Mouse (Mus musculus) hindbrain, embryonic 16.5 days (tissue): Measurements from ENCODE around the gene Fabp7. TPM values are rescaled to one million over a fixed set of nuclear protein-coding genes. Genes with fewer than 3 reads are reported as not detected.

ENCODE experiments used
- ATAC-seq: fragments of 200-750 bp; cut with Nextera tagmentation; 2 replicates; pipeline ENCODE4 v1.8.0; 2017; ENCODE audit warnings: moderate TSS enrichment, moderate library complexity
- H3K27ac ChIP-seq: fragments of 300-500 bp; sonication (generic); 2 replicates; pipeline ENCODE4 v1.5.1; 2014; ENCODE audit warnings: low read depth, mild to moderate bottlenecking, control low read depth, low read length, moderate library complexity
- H3K27me3 ChIP-seq: fragments of 300-500 bp; sonication (generic); replicated peaks from 2 replicates; pipeline ENCODE4 v1.6.1; 2014; ENCODE audit warnings: low read length; ENCODE audit not compliant: control insufficient read depth, insufficient read depth
- H3K36me3 ChIP-seq: fragments of 300-500 bp; sonication (generic); 2 replicates; pipeline ENCODE4 v1.6.1; 2014; ENCODE audit warnings: mild to moderate bottlenecking, low read length, moderate library complexity, mixed read lengths; ENCODE audit not compliant: control insufficient read depth, insufficient read depth
- H3K4me1 ChIP-seq: fragments of 300-500 bp; sonication (generic); 2 replicates; pipeline ENCODE4 v1.6.1; 2014; ENCODE audit warnings: low read depth, low read length; ENCODE audit not compliant: control insufficient read depth, insufficient read depth
- H3K4me2 ChIP-seq: fragments of 300-500 bp; sonication (generic); 2 replicates; pipeline ENCODE4 v1.6.1; 2014; ENCODE audit warnings: mild to moderate bottlenecking, low read length, control low read depth, moderate library complexity
- H3K4me3 ChIP-seq: fragments of 300-500 bp; sonication (generic); 2 replicates; pipeline ENCODE4 v1.5.1; 2014; ENCODE audit warnings: mild to moderate bottlenecking, low read length, control low read depth, moderate library complexity
- H3K9ac ChIP-seq: fragments of 300-500 bp; sonication (generic); 2 replicates; pipeline ENCODE4 v1.6.1; 2014; ENCODE audit warnings: low read depth, mild to moderate bottlenecking, control low read depth, low read length, moderate library complexity
- H3K9me3 ChIP-seq: fragments of 300-500 bp; sonication (generic); 2 replicates; pipeline ENCODE4 v1.6.1; 2014; ENCODE audit warnings: mild to moderate bottlenecking, low read length, moderate library complexity; ENCODE audit not compliant: control insufficient read depth
- WGBS: fragments of 180-500 bp; shearing (Covaris S2); extraction: QIAGEN DNeasy Blood & Tissue Kit; methylation state at CpG from one replicate; pipeline ENCODE4 v1.1.7; 2014; 5-methylcytosine and 5-hydroxymethylcytosine counted together
- polyA plus RNA-seq: library from polyadenylated mRNA; unstranded; fragments of >200 nt; fragmentation: Nextera tagmentation; extraction: Ambion mirVana; gene quantifications from 2 replicates; pipeline ENCODE4 v1.2.1, GENCODE M21; 2015

The Fabp7 gene
- polyA plus RNA-seq, 1 experiment from 2014 or later: 2,866 TPM

- ATAC-seq: no peak
- no peaks in the 10 kb centered on the region for H3K4me1 ChIP-seq
- no peak overlapping the region for H3K9ac ChIP-seq
- no peaks in the 10 kb centered on the region for H3K36me3 ChIP-seq
- 0 out of 2 replicates have a peak, but pooled peaks cover 3% of the 10 kb centered on the region for H3K9me3 ChIP-seq
- no peak overlapping the region for H3K4me2 ChIP-seq
- no peak overlapping the region for H3K4me3 ChIP-seq
- no peaks in the 10 kb centered on the region for H3K27me3 ChIP-seq
- no peak overlapping the region for H3K27ac ChIP-seq
- WGBS: 97% methylated on average over 2 of the region's 2 CpGs
Observed at GRCm38 (mm10) chr10:57755201-57755736, 29.4 kb upstream of the Fabp7 start.

- no peaks in the 10 kb centered on the region for H3K27me3 ChIP-seq
- no peak overlapping the region for H3K4me2 ChIP-seq
- 0 out of 2 replicates have a peak, but pooled peaks cover 3% of the 10 kb centered on the region for H3K9me3 ChIP-seq
- no peaks in the 10 kb centered on the region for H3K36me3 ChIP-seq
- no peak for ATAC-seq
- no peak overlapping the region for H3K9ac ChIP-seq
- H3K4me3 ChIP-seq: no peak overlapping the region
- no peak overlapping the region for H3K27ac ChIP-seq
- H3K4me1 ChIP-seq: no peaks in the 10 kb centered on the region
- 94% methylated on average over 2 of the region's 2 CpGs for WGBS
Observed at GRCm38 (mm10) chr10:57758999-57759398, 25.7 kb upstream of the Fabp7 start.

GRCm38 (mm10) chr10:57760694-57761093 is 24.0 kb upstream of the Fabp7 start:
- Histone ChIP-seq H3K4me1 (no peaks in the 10 kb centered on the region), H3K4me3 (no peak overlapping the region), H3K27me3 (no peaks in the 10 kb centered on the region), H3K9ac (no peak overlapping the region), H3K36me3 (no peaks in the 10 kb centered on the region), H3K4me2 (no peak overlapping the region), H3K27ac (no peak overlapping the region), H3K9me3 (0 out of 2 replicates have a peak, but pooled peaks cover 3% of the 10 kb centered on the region)
- WGBS: 71% methylated on average over 3 of the region's 3 CpGs
- ATAC-seq: no peak

- WGBS: 27% methylated on average over 1 of the region's 1 CpGs
- ATAC-seq: no peak
- Histone ChIP-seq H3K4me1 (no peaks in the 10 kb centered on the region), H3K36me3 (no peaks in the 10 kb centered on the region), H3K9me3 (0 out of 2 replicates have a peak, but pooled peaks cover 3% of the 10 kb centered on the region), H3K9ac (no peak overlapping the region), H3K27me3 (no peaks in the 10 kb centered on the region), H3K27ac (no peak overlapping the region), H3K4me2 (no peak overlapping the region), H3K4me3 (no peak overlapping the region)
Observed at GRCm38 (mm10) chr10:57763044-57763443, 21.6 kb upstream of the Fabp7 start.

- no peaks in the 10 kb centered on the region for H3K27me3 ChIP-seq
- WGBS: 9% methylated on average over 12 of the region's 13 CpGs
- no peaks in the 10 kb centered on the region for H3K9me3 ChIP-seq
- peaks cover 7% of the 10 kb centered on the region for H3K4me1 ChIP-seq
- H3K4me2 ChIP-seq: peak overlapping the region; percentile 52
- H3K9ac ChIP-seq: peak overlapping the region; percentile 36; the same call in 1 of the 2 replicates
- ATAC-seq: peak; percentile 74
- H3K4me3 ChIP-seq: peak overlapping the region; percentile 30
- peak overlapping the region; percentile 88 for H3K27ac ChIP-seq
- no peaks in the 10 kb centered on the region for H3K36me3 ChIP-seq
Observed at GRCm38 (mm10) chr10:57783289-57784130, 1.2 kb upstream of the Fabp7 start.

GRCm38 (mm10) chr10:57784131-57784875 is 378 bp upstream of the Fabp7 start:
- H3K4me1 ChIP-seq: peaks cover 7% of the 10 kb centered on the region
- H3K4me2 ChIP-seq: peak overlapping the region; percentile 56
- ATAC-seq: peak; percentile 92
- H3K27ac ChIP-seq: peak overlapping the region; percentile 88
- H3K9ac ChIP-seq: peak overlapping the region; percentile 39; the same call in 1 of the 2 replicates
- 7% methylated on average over 7 of the region's 7 CpGs for WGBS
- H3K9me3 ChIP-seq: no peaks in the 10 kb centered on the region
- H3K4me3 ChIP-seq: peak overlapping the region; percentile 33
- H3K36me3 ChIP-seq: no peaks in the 10 kb centered on the region
- H3K27me3 ChIP-seq: no peaks in the 10 kb centered on the region

GRCm38 (mm10) chr10:57785552-57785951 is 871 bp downstream of the Fabp7 start:
- Histone ChIP-seq H3K4me2 (peak overlapping the region; percentile 56), H3K27ac (peak overlapping the region; percentile 73), H3K36me3 (no peaks in the 10 kb centered on the region), H3K4me3 (peak overlapping the region; percentile 33), H3K9me3 (no peaks in the 10 kb centered on the region), H3K4me1 (peaks cover 7% of the 10 kb centered on the region), H3K27me3 (no peaks in the 10 kb centered on the region), H3K9ac (peak overlapping the region; percentile 39)
- ATAC-seq: no peak
- 6% methylated on average over 2 of the region's 2 CpGs for WGBS

GRCm38 (mm10) chr10:57792957-57793356 is 8.3 kb downstream of the Fabp7 start:
- H3K36me3 ChIP-seq: no peaks in the 10 kb centered on the region
- no peak overlapping the region for H3K4me2 ChIP-seq
- peaks cover 3% of the 10 kb centered on the region; the same call in 1 of the 2 replicates for H3K9me3 ChIP-seq
- peaks cover 7% of the 10 kb centered on the region for H3K4me1 ChIP-seq
- no peak overlapping the region for H3K9ac ChIP-seq
- no peak overlapping the region for H3K27ac ChIP-seq
- WGBS: 95% methylated on average over 1 of the region's 1 CpGs
- H3K27me3 ChIP-seq: no peaks in the 10 kb centered on the region
- no peak overlapping the region for H3K4me3 ChIP-seq
- no peak for ATAC-seq

GRCm38 (mm10) chr10:57794018-57794417 is 9.3 kb downstream of the Fabp7 start, which contains the start of gene Smpdl3a:
TSS of gene Smpdl3a (plus strand) at chr10:57794335.
- H3K36me3 ChIP-seq: no peaks in the 10 kb centered on the region
- H3K27me3 ChIP-seq: no peaks in the 10 kb centered on the region
- peak within 1 kb of the TSS; percentile 50 for H3K4me3 ChIP-seq
- H3K4me2 ChIP-seq: peak within 1 kb of the TSS; percentile 91
- peak; percentile 9 for ATAC-seq
- 81% methylated on average over 7 of the region's 7 CpGs for WGBS
- peaks cover 7% of the 10 kb centered on the region for H3K4me1 ChIP-seq
- peaks cover 3% of the 10 kb centered on the region; the same call in 1 of the 2 replicates for H3K9me3 ChIP-seq
- H3K27ac ChIP-seq: peak within 1 kb of the TSS; percentile 62
- peak within 1 kb of the TSS; percentile 72 for H3K9ac ChIP-seq
